Mouse (Mus musculus): ENCODE measurements around the gene Cabp4. TPM values are rescaled to one million over a fixed set of nuclear protein-coding genes. Genes with fewer than 3 reads are reported as not detected.

The Cabp4 gene
- polyA plus RNA-seq, 1 experiment from 2014 or later, result 0.22 TPM

Other genes with a start within 250 kb of the Cabp4 start
- 9.0 and 11.2 TPM in 2 replicates for gene Tcirg1, start 236.9 kb downstream of the Cabp4 start, polyA plus RNA-seq (2015; fragmentation: Nextera tagmentation; extraction: Ambion mirVana)
- gene Ndufs8, start 231.3 kb downstream of the Cabp4 start, polyA plus RNA-seq (2015; fragmentation: Nextera tagmentation; extraction: Ambion mirVana), result 186 and 207 TPM in 2 replicates
- gene Aldh3b1, start 214.2 kb downstream of the Cabp4 start, polyA plus RNA-seq (2015; fragmentation: Nextera tagmentation; extraction: Ambion mirVana), result 1.2 and 1.4 TPM in 2 replicates
- gene Unc93b1, start 208.8 kb downstream of the Cabp4 start, polyA plus RNA-seq (2015; fragmentation: Nextera tagmentation; extraction: Ambion mirVana), result 7.7 TPM in 2 replicates
- not detected in 2 replicates for gene Aldh3b3, start 185.4 kb downstream of the Cabp4 start, polyA plus RNA-seq (2015; fragmentation: Nextera tagmentation; extraction: Ambion mirVana)
- gene Aldh3b2, start 171.7 kb downstream of the Cabp4 start, polyA plus RNA-seq (2015; fragmentation: Nextera tagmentation; extraction: Ambion mirVana), result 0.30 and 1.1 TPM in 2 replicates
- gene Acy3, start 157.5 kb downstream of the Cabp4 start, polyA plus RNA-seq (2015; fragmentation: Nextera tagmentation; extraction: Ambion mirVana), result 1.5 and 1.7 TPM in 2 replicates
- gene Tbx10, start 151.3 kb downstream of the Cabp4 start, polyA plus RNA-seq (2015; fragmentation: Nextera tagmentation; extraction: Ambion mirVana), result not detected in 2 replicates
- gene Nudt8, start 143.5 kb downstream of the Cabp4 start, polyA plus RNA-seq (2015; fragmentation: Nextera tagmentation; extraction: Ambion mirVana), result 34.0 and 42.1 TPM in 2 replicates
- gene Gm49405, start 143.4 kb downstream of the Cabp4 start, polyA plus RNA-seq (2015; fragmentation: Nextera tagmentation; extraction: Ambion mirVana), result 6.6 and 9.6 TPM in 2 replicates
- 8.8 and 13.2 TPM in 2 replicates for gene Doc2g, start 140.7 kb downstream of the Cabp4 start, polyA plus RNA-seq (2015; fragmentation: Nextera tagmentation; extraction: Ambion mirVana)
- 221 and 239 TPM in 2 replicates for gene Ndufv1, start 131.2 kb downstream of the Cabp4 start, polyA plus RNA-seq (2015; fragmentation: Nextera tagmentation; extraction: Ambion mirVana)
- gene Gstp1, start 106.0 kb downstream of the Cabp4 start, polyA plus RNA-seq (2015; fragmentation: Nextera tagmentation; extraction: Ambion mirVana), result 402 and 460 TPM in 2 replicates
- gene Gstp2, start 98.0 kb downstream of the Cabp4 start, polyA plus RNA-seq (2015; fragmentation: Nextera tagmentation; extraction: Ambion mirVana), result 1.1 and 4.1 TPM in 2 replicates
- gene Gstp3, start 84.5 kb downstream of the Cabp4 start, polyA plus RNA-seq (2015; fragmentation: Nextera tagmentation; extraction: Ambion mirVana), result not detected in 2 replicates
- gene Cabp2, start 62.5 kb downstream of the Cabp4 start, polyA plus RNA-seq (2015; fragmentation: Nextera tagmentation; extraction: Ambion mirVana), result not detected in 2 replicates
- 76.6 and 80.3 TPM in 2 replicates for gene Cdk2ap2, start 46.9 kb downstream of the Cabp4 start, polyA plus RNA-seq (2015; fragmentation: Nextera tagmentation; extraction: Ambion mirVana)
- 49.6 and 75.5 TPM in 2 replicates for gene Pitpnm1, start 44.0 kb downstream of the Cabp4 start, polyA plus RNA-seq (2015; fragmentation: Nextera tagmentation; extraction: Ambion mirVana)
- 91.4 and 91.6 TPM in 2 replicates for gene Aip, start 18.2 kb downstream of the Cabp4 start, polyA plus RNA-seq (2015; fragmentation: Nextera tagmentation; extraction: Ambion mirVana)
- not detected in 2 replicates for gene Gpr152, start 4.2 kb downstream of the Cabp4 start, polyA plus RNA-seq (2015; fragmentation: Nextera tagmentation; extraction: Ambion mirVana)
- gene Coro1b, start 4.6 kb upstream of the Cabp4 start, polyA plus RNA-seq (2015; fragmentation: Nextera tagmentation; extraction: Ambion mirVana), result 143 and 145 TPM in 2 replicates
- 0.39 TPM in 1 of 2 replicates, not detected in the other for gene Ptprcap, start 9.6 kb upstream of the Cabp4 start, polyA plus RNA-seq (2015; fragmentation: Nextera tagmentation; extraction: Ambion mirVana)
- gene Rps6kb2, start 19.3 kb upstream of the Cabp4 start, polyA plus RNA-seq (2015; fragmentation: Nextera tagmentation; extraction: Ambion mirVana), result 52.6 and 59.8 TPM in 2 replicates
- gene Carns1, start 31.4 kb upstream of the Cabp4 start, polyA plus RNA-seq (2015; fragmentation: Nextera tagmentation; extraction: Ambion mirVana), result 2.8 and 4.1 TPM in 2 replicates
- gene Tbc1d10c, start 47.3 kb upstream of the Cabp4 start, polyA plus RNA-seq (2015; fragmentation: Nextera tagmentation; extraction: Ambion mirVana), result 0.29 and 0.42 TPM in 2 replicates
- gene Ppp1ca, start 48.0 kb upstream of the Cabp4 start, polyA plus RNA-seq (2015; fragmentation: Nextera tagmentation; extraction: Ambion mirVana), result 551 and 574 TPM in 2 replicates
- gene Rad9a, start 57.6 kb upstream of the Cabp4 start, polyA plus RNA-seq (2015; fragmentation: Nextera tagmentation; extraction: Ambion mirVana), result 22.6 and 26.1 TPM in 2 replicates
- 0.40 and 0.49 TPM in 2 replicates for gene Clcf1, start 70.2 kb upstream of the Cabp4 start, polyA plus RNA-seq (2015; fragmentation: Nextera tagmentation; extraction: Ambion mirVana)
- gene AC109138.7, start 70.3 kb upstream of the Cabp4 start, polyA plus RNA-seq (2015; fragmentation: Nextera tagmentation; extraction: Ambion mirVana), result not detected in 2 replicates
- 19.6 and 21.9 TPM in 2 replicates for gene Pold4, start 87.9 kb upstream of the Cabp4 start, polyA plus RNA-seq (2015; fragmentation: Nextera tagmentation; extraction: Ambion mirVana)
- gene Ssh3, start 125.1 kb upstream of the Cabp4 start, polyA plus RNA-seq (2015; fragmentation: Nextera tagmentation; extraction: Ambion mirVana), result 7.2 and 11.8 TPM in 2 replicates
- 24.0 and 38.6 TPM in 2 replicates for gene Ankrd13d, start 139.1 kb upstream of the Cabp4 start, polyA plus RNA-seq (2015; fragmentation: Nextera tagmentation; extraction: Ambion mirVana)
- gene Grk2, start 162.2 kb upstream of the Cabp4 start, polyA plus RNA-seq (2015; fragmentation: Nextera tagmentation; extraction: Ambion mirVana), result 20.6 and 28.1 TPM in 2 replicates